Mouse (Mus musculus): ENCODE data around the gene Clec4a4. TPM values are rescaled to one million over a fixed set of nuclear protein-coding genes. Genes with fewer than 3 reads are reported as not detected.
"Not testable (repeated sequence)": the region's sequence is repeated elsewhere in the genome, so short reads cannot be mapped to it uniquely, and the experiment has no call there.

The Clec4a4 gene
- not detected in 2 replicates for polyA plus RNA-seq (2015; fragmentation: Nextera tagmentation; extraction: Ambion mirVana)

- H3K9me3 ChIP-seq = no peaks in the 10 kb centered on the region
- H3K9ac ChIP-seq (replicated peaks) = no peak within 1 kb of the TSS
- no peaks in the 10 kb centered on the region for H3K36me3 ChIP-seq
- no peak within 1 kb of the TSS for H3K4me3 ChIP-seq
- 83% methylated on average over 6 of the region's 6 CpGs for WGBS
- H3K27ac ChIP-seq (replicated peaks) = no peak within 1 kb of the TSS
- H3K4me2 ChIP-seq (replicated peaks) = no peak within 1 kb of the TSS
- H3K27me3 ChIP-seq = no peaks in the 10 kb centered on the region
- ATAC-seq (replicated peaks) = no peak
- H3K4me1 ChIP-seq = no peaks in the 10 kb centered on the region
These were observed at the start of gene Clec4a4 for GRCm38 (mm10) chr6:122989876-122990437. Gene Clec4a4 (plus strand): TSS chr6:122990367.

GRCm38 (mm10) chr6:122946760-122947159 lies 43.4 kb upstream of the Clec4a4 start:
- H3K36me3 ChIP-seq = no peaks in the 10 kb centered on the region
- H3K4me2 ChIP-seq (replicated peaks) = no peak overlapping the region
- no peak overlapping the region for H3K27ac ChIP-seq (replicated peaks)
- H3K9ac ChIP-seq (replicated peaks) = no peak overlapping the region
- H3K4me3 ChIP-seq = no peak overlapping the region
- no peaks in the 10 kb centered on the region for H3K4me1 ChIP-seq
- H3K9me3 ChIP-seq = no peaks in the 10 kb centered on the region
- H3K27me3 ChIP-seq = no peaks in the 10 kb centered on the region
- 93% methylated on average over 2 of the region's 2 CpGs for WGBS
- ATAC-seq (replicated peaks) = no peak

GRCm38 (mm10) chr6:122952401-122952800 lies 37.8 kb upstream of the Clec4a4 start, which contains the start of gene Clec4a3:
Gene Clec4a3 (plus strand): TSS chr6:122952515.
- Histone ChIP-seq H3K4me2 (replicated peaks) (no peak within 1 kb of the TSS), H3K36me3 (no peaks in the 10 kb centered on the region), H3K9me3 (no peaks in the 10 kb centered on the region), H3K4me3 (no peak within 1 kb of the TSS), H3K27me3 (no peaks in the 10 kb centered on the region), H3K27ac (replicated peaks) (no peak within 1 kb of the TSS), H3K4me1 (no peaks in the 10 kb centered on the region), H3K9ac (replicated peaks) (no peak within 1 kb of the TSS)
- WGBS = 89% methylated on average over 8 of the region's 8 CpGs
- ATAC-seq (replicated peaks) = no peak

GRCm38 (mm10) chr6:122964562-122964961 lies 25.6 kb upstream of the Clec4a4 start:
- no peaks in the 10 kb centered on the region for H3K36me3 ChIP-seq
- WGBS = 77% methylated on average over 2 of the region's 2 CpGs
- no peaks in the 10 kb centered on the region for H3K4me1 ChIP-seq
- no peak overlapping the region for H3K4me3 ChIP-seq
- no peak overlapping the region for H3K4me2 ChIP-seq (replicated peaks)
- no peak for ATAC-seq (replicated peaks)
- H3K27ac ChIP-seq (replicated peaks) = no peak overlapping the region
- no peak overlapping the region for H3K9ac ChIP-seq (replicated peaks)
- no peaks in the 10 kb centered on the region for H3K9me3 ChIP-seq
- H3K27me3 ChIP-seq = no peaks in the 10 kb centered on the region

GRCm38 (mm10) chr6:122969048-122969447 lies 21.1 kb upstream of the Clec4a4 start:
- WGBS = 87% methylated on average over 2 of the region's 2 CpGs
- Histone ChIP-seq H3K9ac (replicated peaks) (no peak overlapping the region), H3K9me3 (no peaks in the 10 kb centered on the region; the same call in 1 of the 2 replicates), H3K4me1 (no peaks in the 10 kb centered on the region), H3K27me3 (no peaks in the 10 kb centered on the region), H3K4me3 (no peak overlapping the region), H3K4me2 (replicated peaks) (no peak overlapping the region), H3K36me3 (no peaks in the 10 kb centered on the region), H3K27ac (replicated peaks) (no peak overlapping the region)
- no peak for ATAC-seq (replicated peaks)

- WGBS = 72% methylated on average over 2 of the region's 2 CpGs
- not testable (repeated sequence) for H3K9ac ChIP-seq (replicated peaks); H3K4me2 ChIP-seq (replicated peaks); H3K27me3 ChIP-seq; H3K36me3 ChIP-seq; H3K9me3 ChIP-seq; ATAC-seq (replicated peaks); H3K4me1 ChIP-seq; H3K27ac ChIP-seq (replicated peaks); H3K4me3 ChIP-seq
These were observed 14.5 kb downstream of the Clec4a4 start for GRCm38 (mm10) chr6:123004696-123005095.

GRCm38 (mm10) chr6:123005591-123005990 lies 15.4 kb downstream of the Clec4a4 start:
- no peak for ATAC-seq (replicated peaks)
- 58% methylated on average over 1 of the region's 1 CpGs for WGBS

GRCm38 (mm10) chr6:123049742-123050372 lies 59.7 kb downstream of the Clec4a4 start, which contains the start of gene Clec4b1:
Gene Clec4b1 (plus strand): TSS chr6:123049962.
- Histone ChIP-seq H3K4me1 (no peaks in the 10 kb centered on the region), H3K27ac (replicated peaks) (no peak within 1 kb of the TSS), H3K36me3 (no peaks in the 10 kb centered on the region), H3K27me3 (no peaks in the 10 kb centered on the region), H3K9me3 (peaks cover 10% of the 10 kb centered on the region; the same call in 1 of the 2 replicates), H3K9ac (replicated peaks) (no peak within 1 kb of the TSS), H3K4me3 (no peak within 1 kb of the TSS), H3K4me2 (replicated peaks) (no peak within 1 kb of the TSS)
- WGBS = 92% methylated on average over 2 of the region's 2 CpGs
- ATAC-seq (replicated peaks) = no peak

More at GRCm38 (mm10) chr6:123005591-123005990, 15.4 kb downstream of the Clec4a4 start:
- H3K4me3 ChIP-seq = no peak overlapping the region
- no peaks in the 10 kb centered on the region for H3K9me3 ChIP-seq
- no peak overlapping the region for H3K4me2 ChIP-seq (replicated peaks)
- no peak overlapping the region for H3K27ac ChIP-seq (replicated peaks)
- no peaks in the 10 kb centered on the region for H3K36me3 ChIP-seq
- H3K27me3 ChIP-seq = no peaks in the 10 kb centered on the region
- H3K4me1 ChIP-seq = no peaks in the 10 kb centered on the region
- no peak overlapping the region for H3K9ac ChIP-seq (replicated peaks)

Other genes with a start within 250 kb of the Clec4a4 start
- 19.9 and 20.5 TPM in 2 replicates for gene Slc2a3, start 188.7 kb upstream of the Clec4a4 start, polyA plus RNA-seq (2015; fragmentation: Nextera tagmentation; extraction: Ambion mirVana)
- gene Foxj2, start 170.5 kb upstream of the Clec4a4 start, polyA plus RNA-seq (2015; fragmentation: Nextera tagmentation; extraction: Ambion mirVana) = 6.4 and 6.8 TPM in 2 replicates
- gene C3ar1, start 134.2 kb upstream of the Clec4a4 start, polyA plus RNA-seq (2015; fragmentation: Nextera tagmentation; extraction: Ambion mirVana) = 0.89 and 1.3 TPM in 2 replicates
- 112 and 122 TPM in 2 replicates for gene Necap1, start 115.9 kb upstream of the Clec4a4 start, polyA plus RNA-seq (2015; fragmentation: Nextera tagmentation; extraction: Ambion mirVana)
- gene Clec4a1, start 68.5 kb upstream of the Clec4a4 start, polyA plus RNA-seq (2015; fragmentation: Nextera tagmentation; extraction: Ambion mirVana) = 0.39 and 0.92 TPM in 2 replicates
- 0.59 and 0.69 TPM in 2 replicates for gene Clec4a3, start 37.9 kb upstream of the Clec4a4 start, polyA plus RNA-seq (2015; fragmentation: Nextera tagmentation; extraction: Ambion mirVana)
- not detected in 2 replicates for gene Clec4b1, start 59.6 kb downstream of the Clec4a4 start, polyA plus RNA-seq (2015; fragmentation: Nextera tagmentation; extraction: Ambion mirVana)
- gene Clec4a2, start 116.1 kb downstream of the Clec4a4 start, polyA plus RNA-seq (2015; fragmentation: Nextera tagmentation; extraction: Ambion mirVana) = 0.81 and 1.0 TPM in 2 replicates
- gene Clec4b2, start 182.5 kb downstream of the Clec4a4 start, polyA plus RNA-seq (2015; fragmentation: Nextera tagmentation; extraction: Ambion mirVana) = not detected in 2 replicates
- gene Clec4n, start 239.5 kb downstream of the Clec4a4 start, polyA plus RNA-seq (2015; fragmentation: Nextera tagmentation; extraction: Ambion mirVana) = 0.70 and 0.72 TPM in 2 replicates